Mouse (Mus musculus) spleen, adult 2 months (tissue): ENCODE measurements at regions not wholly inside any gene's neighbourhood (a gene's known extent, or its start where the extent isn't known, plus 50 kb on each side); places are given as distances from the start of the nearest gene placed in this dataset.

Experiments
- CTCF ChIP-seq: fragments of 200-500 bp; IDR thresholded peaks from 2 replicates; pipeline ENCODE4 v1.5.1; 2011; ENCODE audit warnings: mild to moderate bottlenecking, inconsistent platforms; ENCODE audit not compliant: insufficient read depth, insufficient read length, insufficient replicate concordance; ENCODE audit errors: extremely low read depth
- POLR2A ChIP-seq: fragments of 200-500 bp; IDR thresholded peaks from 2 replicates; pipeline ENCODE4 v1.6.1; 2011; ENCODE audit warnings: low read depth, low read length, inconsistent platforms

GRCm38 (mm10) chr2:74965384-74966060 lies 139.9 kb downstream of the Mtx2 start:
- no peak for TF ChIP-seq CTCF
- TF ChIP-seq POLR2A: no peak
